Mouse (Mus musculus): ENCODE results near the gene Krtap5-4.
"Not testable (repeated sequence)": the region's sequence is repeated elsewhere in the genome, so short reads cannot be mapped to it uniquely, and the experiment has no call there.

DNA sequence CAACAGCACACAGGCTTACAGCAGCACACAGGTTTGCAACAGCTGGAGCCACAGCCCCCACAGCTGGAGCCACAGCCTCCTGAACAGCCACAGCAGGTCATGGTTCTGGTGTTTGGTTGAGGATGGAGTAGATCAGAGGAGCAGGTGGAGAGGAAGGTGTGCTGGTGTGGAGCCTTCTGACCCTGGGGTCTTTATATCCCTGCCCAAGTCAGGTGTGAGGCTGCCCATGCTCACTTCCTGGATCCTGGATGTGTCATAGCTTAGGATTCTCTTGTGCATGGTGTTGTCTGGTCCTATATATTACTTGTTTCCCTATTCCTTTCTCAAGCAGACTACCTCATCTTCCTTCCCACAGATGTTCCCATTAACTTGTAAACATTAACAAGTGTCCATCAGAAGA, 29.1 kb upstream of the Krtap5-4 start, which contains the start of gene Gm4559:
- TF ChIP-seq CTCF, POLR2A (IDR thresholded peaks at IDR 0.05; ENCODE audit: extremely low read depth, insufficient read depth, low read length): not testable (repeated sequence)
